In genomic region chr13:107969961-107970391, GRCm38 (mm10) we compare ENCODE assay signal across 7 mouse cellular contexts.
DNase-seq lines count a peak whose midpoint lies in the region; ATAC-seq lines count a peak whose summit lies in the region.

No protein-coding gene starts in this region.

- DNase-seq in lung, postnatal 14 days: no peak
- peak; percentile 32 to 52 for DNase-seq in frontal cortex, adult 2 months (ENCODE audit: extremely low spot score in 1 of 2, low spot score in 1 of 2)
- peak; percentile 71 to 74 for DNase-seq in layer of hippocampus, postnatal 36 days
- DNase-seq in right cerebral cortex, postnatal 10 days (ENCODE audit: low spot score in 2 of 2): peak; percentile 48 to 76
- DNase-seq in adrenal gland, postnatal 36 days: no peak
- DNase-seq in adrenal gland, postnatal 14 days: no peak

- H3K4me2 ChIP-seq in lung, embryonic 16.5 days (ENCODE audit: low read depth, low read length): peak overlapping the region; percentile 23

- no peak overlapping the region for H3K27ac ChIP-seq in lung, embryonic 16.5 days (ENCODE audit: low read length)

- 19% methylated on average over 7 of the region's 7 CpGs for WGBS in lung, embryonic 16.5 days

- ATAC-seq in lung, embryonic 16.5 days (ENCODE audit: low read depth): peak; percentile 59; the same call in 1 of the 2 replicates

- H3K9ac ChIP-seq in lung, embryonic 16.5 days (ENCODE audit: low read length): no peak overlapping the region

- H3K9me3 ChIP-seq in lung, embryonic 16.5 days (ENCODE audit: control insufficient read depth, low read length): no peaks in the 10 kb centered on the region

- no peaks in the 10 kb centered on the region for H3K27me3 ChIP-seq in lung, embryonic 16.5 days (ENCODE audit: control insufficient read depth, insufficient read depth, low read depth, low read length)

- H3K36me3 ChIP-seq in lung, embryonic 16.5 days (ENCODE audit: control insufficient read depth, insufficient read depth, low read length): no peaks in the 10 kb centered on the region

- peaks cover 14% of the 10 kb centered on the region; the same call in 1 of the 2 replicates for H3K4me1 ChIP-seq in lung, embryonic 16.5 days (replicated peaks; ENCODE audit: control insufficient read depth, insufficient read depth, low read length)

- H3K4me3 ChIP-seq in lung, embryonic 16.5 days (ENCODE audit: low read length): no peak overlapping the region

Comparison
In these comparisons a context has a peak if more than half of its experiments do, and no peak if none do; other contexts are left out.
1. DNase-seq: peak in frontal cortex, adult 2 months (2 of 2), layer of hippocampus, postnatal 36 days (2 of 2) and right cerebral cortex, postnatal 10 days (2 of 2); none in lung, postnatal 14 days (single experiment), adrenal gland, postnatal 36 days (0 of 2) and adrenal gland, postnatal 14 days (single experiment).